Mouse (Mus musculus) cerebellum, adult 9-10 months (tissue): Measurements from ENCODE around the gene Mroh2a.

Experiments
- DNase-seq: peaks from one replicate; pipeline ENCODE4 v3.0.0; 2022

Gene Mroh2a

DNA sequence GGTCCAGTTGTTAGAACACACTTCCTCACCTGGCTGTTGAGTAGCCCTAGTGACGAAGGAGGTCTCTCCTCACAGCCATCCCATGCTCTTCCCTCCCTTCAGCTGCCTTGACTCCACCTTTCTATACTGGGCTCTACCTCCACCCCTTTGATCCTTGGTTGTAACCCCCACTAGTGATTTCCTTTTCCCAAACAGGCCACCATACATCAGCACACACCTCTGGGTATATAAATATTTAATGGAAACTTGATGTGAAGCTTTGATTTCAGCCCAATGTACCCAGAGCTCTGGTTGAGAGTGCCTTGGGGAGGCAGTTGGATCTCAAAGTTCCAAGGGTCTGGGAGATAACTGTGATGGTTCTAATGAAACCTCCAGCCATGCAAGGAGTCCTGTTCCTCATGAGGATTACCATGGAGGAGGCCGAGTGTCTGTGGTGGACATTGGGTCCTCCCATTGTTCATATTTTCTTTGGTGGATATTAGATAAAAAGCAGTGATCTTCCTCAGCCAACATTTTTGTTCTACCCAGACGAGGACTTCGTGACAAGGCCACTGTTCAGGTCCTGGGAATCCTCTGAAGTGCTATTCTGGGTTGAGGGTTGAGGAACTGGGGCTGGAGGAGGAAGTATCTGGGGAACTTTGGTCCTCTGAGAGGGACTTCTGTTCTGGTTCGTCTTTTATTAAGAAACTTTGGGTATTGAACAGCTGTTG, at the start of gene Mroh2a:
Gene Mroh2a, plus strand, starts transcription at position 317 of the 710 bp plus-strand sequence.
- no peak for DNase-seq

DNA sequence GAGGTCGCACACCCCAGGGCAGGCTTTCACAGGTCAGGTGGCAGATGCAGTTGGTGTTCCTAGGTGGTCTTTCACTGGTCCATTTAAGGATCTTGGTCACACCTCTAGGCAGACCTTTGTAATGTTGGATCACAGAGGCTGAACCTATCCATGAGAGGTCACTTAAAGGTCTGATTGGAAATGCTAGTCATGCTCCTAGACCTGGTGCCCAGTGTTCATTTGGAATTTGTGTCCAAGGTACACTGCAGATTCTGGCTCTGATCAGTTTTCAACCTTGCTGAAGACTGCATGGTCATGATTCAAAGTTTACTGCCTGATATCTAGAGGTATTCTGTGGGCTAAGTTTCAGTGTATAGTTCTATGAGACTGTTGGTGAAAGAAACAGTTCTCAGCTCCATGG, 47.1 kb upstream of the Mroh2a start:
- no peak for DNase-seq

DNA sequence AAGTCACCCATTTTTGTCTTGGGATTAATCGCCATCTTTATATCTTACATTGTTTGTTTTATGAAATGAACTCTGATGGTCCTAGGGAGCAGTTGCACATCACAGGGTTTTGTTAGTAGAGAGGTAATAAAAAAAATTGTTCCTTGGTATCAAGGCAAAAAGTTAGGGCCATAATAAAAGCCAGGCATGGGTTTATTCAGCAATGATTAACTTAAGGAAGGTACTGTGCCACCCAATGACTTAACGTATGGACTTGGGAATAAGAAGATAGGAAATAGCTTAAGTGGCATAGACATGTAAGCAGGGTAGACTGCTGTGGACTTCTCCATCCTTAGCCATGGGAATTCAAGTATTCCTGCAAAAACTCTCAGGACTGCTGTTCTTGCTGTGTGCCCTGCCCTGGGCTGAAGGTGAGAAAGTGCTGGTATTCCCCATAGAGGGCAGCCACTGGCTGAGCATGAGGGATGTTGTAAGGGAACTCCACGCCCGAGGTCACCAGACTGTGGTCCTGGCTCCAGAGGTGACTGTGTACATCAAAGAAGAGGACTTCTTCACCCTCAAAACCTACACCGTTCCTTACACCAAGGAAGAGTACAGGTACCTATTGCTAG, 40.4 kb upstream of the Mroh2a start:
- no peak for DNase-seq

DNA sequence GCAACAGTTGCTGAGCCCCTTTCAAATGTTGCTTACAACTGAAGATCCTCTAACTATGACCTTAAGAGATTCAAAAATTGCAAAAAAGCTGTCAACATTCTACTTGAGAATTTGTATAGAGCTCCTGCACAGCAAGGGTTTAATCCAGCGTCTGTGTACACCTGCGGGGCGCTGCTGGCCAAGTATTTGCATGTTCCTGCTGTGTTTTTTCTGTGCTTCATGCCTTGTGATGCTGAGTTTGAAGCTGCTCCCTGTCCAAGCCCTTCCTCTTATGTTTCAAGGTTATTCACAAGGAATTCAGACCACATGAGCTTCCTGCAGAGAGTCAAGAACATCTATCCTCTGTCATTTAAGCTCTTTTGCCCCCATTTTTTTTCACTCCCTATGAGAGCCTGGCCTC, 34.6 kb upstream of the Mroh2a start:
- DNase-seq = no peak

DNA sequence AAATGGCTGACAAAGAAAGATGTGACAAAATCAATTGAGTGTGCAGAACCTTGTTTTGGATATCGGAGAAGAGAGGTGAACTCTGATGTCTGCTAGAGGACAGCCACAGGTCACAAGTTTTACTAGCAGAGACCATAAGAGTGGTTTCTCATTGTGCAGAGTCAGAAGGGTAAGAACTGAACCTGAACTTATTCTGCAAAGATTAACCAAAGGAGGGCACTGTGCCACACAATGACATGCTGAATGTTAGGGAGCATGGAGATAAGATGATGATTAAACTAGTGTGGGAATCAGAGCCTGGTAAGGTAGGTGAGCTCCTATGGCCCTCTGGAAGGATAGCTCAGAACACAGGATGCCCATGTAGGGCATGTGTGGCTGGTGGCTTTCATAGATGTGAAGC, 31.1 kb upstream of the Mroh2a start:
- DNase-seq = no peak

DNA sequence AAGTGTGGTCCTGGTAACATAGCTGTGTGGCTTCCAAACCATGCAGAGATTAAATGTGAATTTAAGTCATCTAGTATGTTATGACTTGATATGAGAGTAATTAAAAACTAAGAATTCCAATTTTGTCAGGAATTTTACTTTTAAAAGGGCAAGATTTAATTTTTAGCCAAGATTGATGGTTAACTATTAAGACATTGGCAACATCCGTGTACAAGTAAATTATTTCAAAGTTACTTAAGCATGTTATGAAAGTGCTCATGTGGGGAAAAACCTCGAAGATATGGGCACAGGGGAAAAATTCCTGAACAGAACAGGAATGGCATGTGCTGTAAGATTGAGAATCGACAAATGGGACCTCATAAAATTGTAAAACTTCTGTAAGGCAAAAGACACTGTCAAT, 29.3 kb upstream of the Mroh2a start:
- DNase-seq = no peak

DNA sequence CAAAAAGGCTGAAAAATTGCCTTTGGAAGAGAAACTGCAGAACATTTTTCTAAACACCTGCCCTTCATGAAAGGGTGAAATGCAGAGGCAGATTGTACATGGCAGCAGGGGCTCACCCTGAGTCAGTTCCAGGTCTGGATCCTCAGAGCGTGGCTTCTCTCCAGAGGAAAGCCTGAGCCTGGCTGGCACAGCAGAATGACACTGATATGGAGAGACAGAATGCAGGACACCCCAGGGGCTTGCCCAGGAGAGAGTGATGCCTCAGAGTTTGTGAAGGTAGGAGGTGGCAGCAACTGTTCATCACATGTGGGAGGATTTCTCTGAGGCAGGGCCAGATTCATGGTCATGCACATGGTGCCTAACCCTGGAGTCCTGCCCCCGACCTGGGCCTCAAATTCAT, 26.8 kb upstream of the Mroh2a start:
- peak; percentile 64 for DNase-seq

DNA sequence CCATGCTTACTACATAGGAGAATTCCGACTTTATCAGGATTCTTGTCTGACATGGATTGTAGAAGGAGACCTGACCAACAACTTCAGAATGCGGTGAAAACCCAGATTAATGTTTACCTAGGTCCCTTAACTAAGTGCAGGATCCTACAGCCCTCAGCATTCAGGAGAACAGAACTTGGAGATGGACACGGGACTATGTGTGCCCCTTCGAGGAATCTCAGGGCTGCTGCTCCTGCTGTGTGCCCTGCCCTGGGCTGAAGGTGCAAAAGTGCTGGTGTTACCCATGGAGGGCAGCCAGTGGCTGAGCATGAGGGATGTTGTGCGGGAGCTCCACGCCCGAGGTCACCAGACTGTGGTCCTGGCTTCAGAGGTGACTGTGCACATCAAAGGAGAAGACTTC, 26.3 kb upstream of the Mroh2a start, which contains the start of gene Ugt1a2:
Gene Ugt1a2, plus strand, starts transcription at position 146 of the 400 bp plus-strand sequence.
- no peak for DNase-seq

DNA sequence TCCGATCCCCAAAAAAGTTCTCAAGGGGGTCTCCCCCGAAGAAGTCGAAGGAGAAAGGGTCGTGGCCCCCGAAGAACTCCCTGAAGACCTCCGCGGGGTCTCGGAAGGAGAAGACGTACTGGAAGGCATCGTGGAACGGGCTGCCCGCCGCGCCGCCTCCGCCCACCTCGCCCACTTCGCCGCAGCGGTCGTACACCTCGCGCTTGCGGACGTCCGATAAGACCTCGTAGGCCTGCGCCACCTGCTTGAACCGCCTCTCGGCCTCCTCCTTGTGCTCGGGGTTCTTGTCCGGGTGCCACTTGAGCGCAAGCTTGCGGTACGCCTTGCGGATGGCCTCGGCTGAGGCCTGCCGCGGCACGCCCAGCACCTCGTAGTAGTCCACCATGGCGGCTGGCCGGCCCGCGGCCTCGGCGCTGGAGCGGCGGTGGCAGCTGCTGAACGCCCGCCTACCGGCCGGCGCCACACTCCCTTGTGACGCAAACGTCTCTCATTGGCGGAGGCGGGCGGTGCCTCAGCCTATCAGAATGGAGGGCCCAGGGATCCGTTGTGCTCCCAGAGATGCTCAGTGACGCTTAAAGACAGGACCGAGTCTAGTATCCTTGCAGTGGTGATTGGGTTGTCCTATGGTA, 21.4 kb upstream of the Mroh2a start, which contains the start of gene Dnajb3:
Gene Dnajb3, minus strand, starts transcription at position 489 of the 629 bp plus-strand sequence.
- peak; percentile 89 for DNase-seq

DNA sequence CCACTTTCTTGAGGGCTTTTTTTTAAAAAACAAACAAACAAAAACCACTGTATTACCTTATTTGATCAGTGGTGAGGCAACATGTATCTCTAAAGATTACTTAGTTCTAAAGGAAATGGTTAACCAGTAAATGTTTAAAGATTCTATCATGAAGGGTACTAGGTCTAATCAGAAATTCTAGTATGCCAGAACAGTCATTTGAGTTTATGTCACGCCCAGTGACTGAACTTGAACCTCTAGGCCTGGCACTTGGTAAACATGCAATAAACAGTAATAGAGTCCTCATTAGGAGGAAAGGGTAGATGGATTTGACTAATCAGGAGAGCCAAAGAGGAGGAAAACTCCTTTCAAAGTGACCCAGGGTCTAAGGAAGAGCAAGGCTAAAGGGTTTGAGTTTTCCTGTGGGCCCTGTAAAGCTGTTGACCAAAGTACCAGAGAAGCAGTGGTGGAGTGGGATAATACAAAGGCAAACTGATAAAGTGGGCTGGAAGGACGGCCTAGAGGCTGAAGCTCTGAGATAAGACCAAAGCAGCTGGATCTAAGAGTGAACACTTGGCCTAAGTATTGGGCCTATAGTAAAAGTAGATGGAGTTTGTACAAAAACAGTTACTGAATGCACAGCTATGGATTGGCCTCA, 19.8 kb upstream of the Mroh2a start:
- DNase-seq = no peak

DNA sequence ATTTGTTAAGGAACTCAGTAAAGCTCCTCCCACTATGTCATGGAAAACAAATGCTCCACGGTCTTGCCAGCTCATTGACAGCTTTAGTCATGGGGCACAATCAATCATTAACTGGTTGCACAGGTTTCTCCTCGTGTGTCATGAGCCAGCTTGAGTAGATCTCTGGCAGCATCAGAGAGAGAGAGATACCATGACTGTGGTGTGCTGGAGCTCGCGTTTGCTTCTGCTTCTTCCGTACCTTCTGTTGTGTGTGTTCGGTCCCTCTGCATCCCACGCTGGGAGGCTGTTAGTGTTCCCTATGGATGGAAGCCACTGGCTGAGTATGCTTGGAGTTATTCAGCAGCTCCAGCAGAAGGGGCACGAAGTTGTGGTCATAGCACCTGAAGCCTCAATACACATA, 15.0 kb upstream of the Mroh2a start, which contains the start of gene Ugt1a1:
Gene Ugt1a1, plus strand, starts transcription at position 148 of the 400 bp plus-strand sequence.
- no peak for DNase-seq

DNA sequence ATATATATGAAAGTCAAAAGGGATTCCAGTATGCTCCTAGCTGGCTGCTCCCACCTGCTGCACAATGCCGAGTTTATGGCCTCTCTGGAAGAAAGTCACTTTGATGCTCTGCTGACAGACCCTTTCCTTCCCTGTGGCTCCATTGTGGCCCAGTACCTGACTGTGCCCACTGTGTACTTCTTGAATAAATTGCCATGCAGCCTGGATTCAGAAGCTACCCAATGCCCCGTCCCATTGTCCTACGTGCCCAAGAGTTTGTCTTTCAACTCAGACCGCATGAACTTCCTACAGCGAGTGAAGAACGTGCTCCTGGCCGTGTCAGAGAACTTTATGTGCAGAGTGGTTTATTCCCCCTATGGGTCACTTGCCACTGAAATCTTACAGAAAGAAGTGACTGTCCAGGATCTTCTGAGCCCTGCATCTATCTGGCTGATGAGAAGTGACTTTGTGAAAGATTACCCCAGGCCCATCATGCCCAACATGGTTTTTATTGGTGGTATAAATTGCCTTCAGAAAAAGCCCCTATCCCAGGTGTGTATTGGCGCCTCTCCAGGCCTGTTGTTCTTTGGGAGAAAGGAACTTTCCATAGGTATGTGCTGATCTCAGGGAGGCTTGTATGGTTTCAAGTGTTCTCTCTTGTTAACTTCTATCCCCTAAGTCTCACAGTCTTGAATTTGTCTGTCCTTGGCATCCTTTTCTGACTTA, 14.3 kb upstream of the Mroh2a start:
- DNase-seq = no peak

DNA sequence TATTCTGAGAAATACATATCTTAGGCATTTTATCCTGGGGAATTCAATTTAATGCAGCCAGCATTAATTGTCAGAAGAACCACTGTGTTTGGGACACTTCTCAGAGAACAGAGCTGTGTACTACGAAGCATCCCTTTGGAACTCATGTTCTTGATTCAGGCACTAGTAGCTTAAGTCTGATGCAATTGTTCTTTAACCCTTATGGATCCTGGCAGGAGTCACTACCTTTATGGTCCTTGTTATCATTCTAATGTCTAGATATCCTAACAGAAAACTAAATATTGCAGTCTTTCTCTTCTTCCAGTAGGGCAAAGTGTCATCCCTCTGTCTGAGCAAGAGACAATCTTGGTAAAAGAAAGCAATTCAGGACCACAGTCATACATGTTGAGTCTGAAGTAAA, 13.7 kb upstream of the Mroh2a start:
- DNase-seq = no peak

DNA sequence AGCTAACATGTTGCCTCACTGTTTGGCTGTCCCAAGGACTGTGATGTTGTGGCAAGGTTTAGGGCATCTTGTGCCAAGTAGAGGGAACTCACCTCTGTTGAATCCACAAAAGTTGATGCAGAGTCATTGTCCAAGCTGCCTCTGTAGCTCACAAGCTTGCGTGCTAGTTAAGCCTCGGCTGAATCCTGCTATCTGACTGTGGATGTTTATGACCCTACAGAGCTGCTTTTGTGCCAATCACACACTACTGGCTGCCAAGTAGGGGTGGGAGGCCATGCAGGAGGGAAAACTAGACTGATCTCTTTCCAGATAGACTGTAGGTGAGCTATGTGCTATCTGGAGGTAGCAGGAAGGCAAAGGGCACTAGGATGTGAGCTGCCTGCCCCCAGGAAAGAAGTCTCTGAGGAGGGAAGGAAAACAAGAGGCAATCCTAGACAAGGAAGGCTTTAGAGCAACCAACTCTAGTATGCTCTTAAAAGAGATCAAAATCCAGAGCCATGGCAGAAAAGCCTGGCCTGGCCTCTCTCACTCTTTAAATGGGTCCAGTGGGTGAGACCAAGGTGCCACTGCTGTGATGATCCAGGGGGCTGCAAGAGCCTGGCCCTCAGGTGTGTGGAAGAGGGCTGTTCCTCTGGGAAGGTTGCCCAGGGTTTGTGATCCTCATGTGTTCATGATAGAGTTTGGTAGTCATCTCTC, 12.9 kb upstream of the Mroh2a start:
- DNase-seq = no peak

DNA sequence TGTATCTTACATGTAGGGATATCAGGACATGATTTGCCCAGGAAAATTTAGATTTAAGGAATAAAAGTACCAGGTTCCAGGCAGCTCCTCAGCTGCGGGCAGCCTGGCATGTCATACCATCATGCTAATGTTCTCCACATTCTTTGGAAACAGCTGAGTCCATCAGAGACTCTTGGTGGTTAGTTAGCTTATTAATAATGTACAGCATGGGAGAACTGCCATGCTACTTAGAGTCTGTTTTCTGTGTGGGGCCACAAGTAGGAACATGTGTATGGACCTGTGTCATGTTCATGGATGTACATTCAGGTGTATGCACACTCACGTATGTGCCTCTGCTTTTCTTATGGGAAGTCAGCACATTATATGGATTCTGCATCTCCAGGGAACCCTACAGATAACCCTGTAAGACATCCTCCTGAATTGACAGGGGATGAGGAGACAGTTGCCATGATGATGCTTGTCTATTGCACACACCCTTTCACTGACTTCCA, 12.3 kb upstream of the Mroh2a start:
- no peak for DNase-seq

DNA sequence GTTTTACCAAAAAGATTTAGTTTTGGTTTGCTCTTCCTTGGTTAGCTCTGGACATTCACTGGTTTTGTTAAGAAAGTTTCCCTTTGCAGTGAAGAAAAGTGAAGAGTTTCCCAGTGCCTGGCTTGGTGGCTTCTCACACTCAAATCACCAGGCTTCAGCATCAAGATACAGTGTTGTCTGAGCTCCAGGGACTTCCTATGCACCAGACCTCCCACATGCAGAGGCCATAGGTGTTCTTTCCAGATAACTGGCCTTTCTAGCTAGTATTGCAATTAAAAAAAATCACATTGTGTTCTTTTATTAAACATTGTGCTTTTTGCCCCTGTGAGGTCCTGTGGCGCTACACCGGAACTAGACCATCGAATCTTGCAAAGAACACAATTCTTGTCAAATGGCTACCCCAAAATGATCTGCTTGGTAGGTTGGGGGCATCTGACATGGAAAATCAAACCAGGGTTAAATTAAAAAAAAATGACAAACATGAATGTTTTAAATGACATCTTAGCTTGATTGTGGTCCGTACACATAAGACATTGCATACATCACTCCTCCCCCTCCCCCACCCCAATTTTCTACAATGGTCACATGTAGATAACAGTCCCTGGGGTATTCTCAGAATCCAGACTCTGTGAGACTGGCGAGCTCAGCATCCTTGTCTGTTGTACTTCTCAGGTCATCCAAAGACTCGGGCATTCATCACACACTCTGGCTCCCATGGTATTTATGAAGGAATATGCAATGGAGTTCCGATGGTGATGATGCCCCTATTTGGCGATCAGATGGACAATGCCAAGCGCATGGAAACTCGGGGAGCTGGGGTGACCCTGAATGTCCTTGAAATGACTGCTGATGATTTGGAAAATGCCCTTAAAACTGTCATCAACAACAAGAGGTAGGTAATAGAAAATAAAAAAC, 11.1 kb upstream of the Mroh2a start:
- no peak for DNase-seq

DNA sequence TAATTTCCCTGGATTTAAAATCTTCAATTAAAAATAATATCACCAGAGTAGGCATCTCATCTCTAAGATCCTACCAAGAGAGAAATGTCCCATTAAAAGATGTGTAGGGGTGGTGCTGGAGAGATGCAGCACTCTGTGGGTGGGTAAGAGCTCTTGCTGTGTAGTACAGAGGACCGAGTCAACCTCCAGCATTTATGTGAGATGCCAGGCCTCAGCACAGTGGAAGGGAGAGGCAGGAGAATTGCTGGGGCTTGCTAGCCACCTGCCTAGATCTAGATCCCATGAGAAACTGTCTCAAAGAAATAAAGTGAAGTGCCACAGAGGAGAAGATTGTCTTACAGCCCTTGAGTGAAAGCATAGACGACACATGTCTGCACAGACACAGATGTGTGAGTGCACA, 10.2 kb upstream of the Mroh2a start:
- no peak for DNase-seq

DNA sequence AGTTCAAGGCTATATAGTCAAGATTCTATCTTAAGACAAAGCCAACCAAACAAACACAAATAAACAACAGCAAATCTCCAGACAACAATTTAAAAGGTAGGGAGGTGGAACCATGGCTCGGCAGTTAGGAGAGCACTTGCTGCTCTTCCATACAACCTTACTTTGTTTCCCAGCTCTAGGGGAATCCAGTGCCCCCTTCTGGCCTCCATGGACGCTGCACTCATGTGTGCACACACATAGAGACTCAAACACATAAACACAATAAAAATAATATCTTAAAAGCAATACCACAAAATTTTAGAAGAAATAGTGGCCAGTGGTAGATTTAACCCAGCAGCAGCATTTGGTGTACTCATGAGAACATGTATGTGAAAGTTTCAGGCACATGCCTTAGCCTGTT, 9.6 kb upstream of the Mroh2a start:
- no peak for DNase-seq

DNA sequence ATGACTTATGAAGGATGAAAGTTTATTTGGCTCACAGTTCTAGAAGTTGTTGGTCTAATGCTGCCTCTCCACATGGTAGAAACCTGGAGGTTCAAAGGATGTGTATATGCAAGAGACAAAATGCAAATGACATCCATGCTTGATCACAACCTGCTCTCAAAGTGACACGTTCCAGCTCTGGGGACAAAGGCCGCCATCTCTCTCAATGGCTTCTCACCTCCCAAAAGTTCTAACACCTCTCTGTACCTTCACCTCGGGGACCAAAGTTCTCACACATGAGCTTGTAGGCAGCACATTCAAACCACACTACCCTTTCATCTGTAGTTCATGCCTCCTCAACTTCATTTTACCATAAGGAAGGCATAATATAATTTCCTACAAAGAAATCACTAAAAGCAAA, 9.2 kb upstream of the Mroh2a start:
- no peak for DNase-seq

DNA sequence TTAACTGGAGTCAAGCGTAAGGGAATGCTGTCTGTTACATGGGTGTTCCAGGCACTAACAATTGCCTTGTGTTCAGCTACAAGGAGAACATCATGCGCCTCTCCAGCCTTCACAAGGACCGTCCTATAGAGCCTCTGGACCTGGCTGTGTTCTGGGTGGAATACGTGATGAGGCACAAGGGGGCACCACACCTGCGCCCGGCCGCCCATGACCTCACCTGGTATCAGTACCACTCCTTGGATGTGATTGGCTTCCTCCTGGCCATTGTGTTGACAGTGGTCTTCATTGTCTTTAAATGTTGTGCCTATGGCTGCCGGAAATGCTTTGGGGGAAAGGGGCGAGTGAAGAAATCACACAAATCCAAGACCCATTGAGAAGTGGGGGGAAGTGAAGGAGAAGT, 8.7 kb upstream of the Mroh2a start:
- DNase-seq = no peak

DNA sequence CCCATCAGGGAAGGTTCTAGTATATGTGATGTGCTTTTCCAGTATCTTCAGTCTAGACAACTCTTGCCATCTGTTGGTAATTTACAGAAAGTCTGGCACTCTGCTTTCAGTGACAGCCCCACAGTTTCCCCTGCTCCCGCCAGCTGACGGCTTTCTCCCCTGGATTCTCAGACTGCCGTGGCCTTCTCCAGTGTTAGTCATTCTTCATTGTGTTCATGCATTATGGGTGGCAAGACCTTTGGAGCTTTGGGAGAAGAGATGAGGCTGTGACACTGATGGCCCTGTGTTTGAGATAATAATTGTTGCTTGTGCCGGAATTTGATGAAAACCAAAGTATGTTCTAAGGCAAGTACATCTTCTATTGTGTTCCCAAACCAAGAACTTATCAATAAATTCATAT, 8.2 kb upstream of the Mroh2a start:
- DNase-seq = no peak
